Mouse (Mus musculus) myocyte (in vitro differentiated cells): ENCODE data around the gene Itga11. TPM values are rescaled to one million over a fixed set of nuclear protein-coding genes. Genes with fewer than 3 reads are reported as not detected.
A peak's percentile ranks its signal among the peaks of the same experiment; 100 is the strongest.
"Not testable (repeated sequence)": the region's sequence is repeated elsewhere in the genome, so short reads cannot be mapped to it uniquely, and the experiment has no call there.

Experiments
- H3K27me3 ChIP-seq: one replicate; pipeline ENCODE4 v1.6.1; 2011; ENCODE audit not compliant: control insufficient read depth, insufficient read depth, insufficient read length
- H3K36me3 ChIP-seq: one replicate; pipeline ENCODE4 v1.6.1; 2011; ENCODE audit not compliant: control insufficient read depth, insufficient read depth
- H3K4me2 ChIP-seq: one replicate; pipeline ENCODE4 v1.6.1; 2011; ENCODE audit warnings: low read depth, control low read depth
- H3K4me3 ChIP-seq: one replicate; pipeline ENCODE4 v1.5.1; 2011; ENCODE audit warnings: mild to moderate bottlenecking, control low read depth, moderate library complexity
- H3K79me2 ChIP-seq: one replicate; pipeline ENCODE4 v1.6.1; 2011; ENCODE audit not compliant: control insufficient read depth, insufficient read depth
- H3ac ChIP-seq: one replicate; pipeline ENCODE4 v1.6.1; 2011; ENCODE audit not compliant: control insufficient read depth, insufficient read length
- CEBPB ChIP-seq: IDR thresholded peaks from 2 replicates; pipeline ENCODE4 v1.6.1; 2011; ENCODE audit warnings: mild to moderate bottlenecking, moderate library complexity; ENCODE audit not compliant: poor library complexity, insufficient read depth, severe bottlenecking
- E2F4 ChIP-seq: IDR thresholded peaks from one replicate; pipeline ENCODE4 v1.6.1; 2011; ENCODE audit warnings: mild to moderate bottlenecking, control low read depth, moderate library complexity; ENCODE audit not compliant: insufficient read depth
- MAX ChIP-seq: IDR thresholded peaks from one replicate; pipeline ENCODE4 v1.6.1; 2011; ENCODE audit warnings: low read depth, mild to moderate bottlenecking, control low read depth
- MYOD1 ChIP-seq, 3 experiments: IDR thresholded peaks; one replicate each; pipeline ENCODE4 v1.6.1; 2011; ENCODE audit warnings: control low read depth in 2 of 3, low read depth in 2 of 3, mild to moderate bottlenecking in 2 of 3, moderate library complexity in 1 of 3; ENCODE audit not compliant: insufficient read length in 2 of 3, control insufficient read depth in 1 of 3
- MYOG ChIP-seq, 3 experiments: IDR thresholded peaks; one replicate each; pipeline ENCODE4 v1.6.1; 2011; ENCODE audit warnings: control low read depth in 2 of 3, low read depth in 2 of 3, mild to moderate bottlenecking in 2 of 3; ENCODE audit not compliant: insufficient read length in 2 of 3, control insufficient read depth in 1 of 3, insufficient read depth in 1 of 3
- POLR2A ChIP-seq: IDR thresholded peaks from one replicate; pipeline ENCODE4 v1.6.1; 2011; ENCODE audit warnings: low read depth, mild to moderate bottlenecking, control low read depth, moderate library complexity; ENCODE audit not compliant: insufficient read length
- POLR2AphosphoS2 ChIP-seq: IDR thresholded peaks from one replicate; pipeline ENCODE4 v1.6.1; 2011; ENCODE audit warnings: low read depth, control low read depth; ENCODE audit not compliant: insufficient read length
- REST ChIP-seq: IDR thresholded peaks from one replicate; pipeline ENCODE4 v1.6.1; 2011; ENCODE audit warnings: mild to moderate bottlenecking, control low read depth, moderate library complexity; ENCODE audit not compliant: insufficient read depth, insufficient read length
- SRF ChIP-seq: IDR thresholded peaks from one replicate; pipeline ENCODE4 v1.6.1; 2011; ENCODE audit warnings: low read depth; ENCODE audit not compliant: control insufficient read depth, insufficient read length
- TCF12 ChIP-seq: IDR thresholded peaks from one replicate; pipeline ENCODE4 v1.6.1; 2011; ENCODE audit warnings: mild to moderate bottlenecking, control low read depth; ENCODE audit not compliant: poor library complexity, insufficient read depth, severe bottlenecking
- TCF3 ChIP-seq: IDR thresholded peaks from one replicate; pipeline ENCODE4 v1.6.1; 2011; ENCODE audit warnings: low read depth, control low read depth; ENCODE audit not compliant: insufficient read length
- USF1 ChIP-seq: IDR thresholded peaks from one replicate; pipeline ENCODE4 v1.6.1; 2011; ENCODE audit warnings: low read depth, mild to moderate bottlenecking, control low read depth, moderate library complexity
- polyA plus RNA-seq: library from polyadenylated mRNA; unstranded; fragments of >200 nt; fragmentation: generic; extraction: Trizol; gene quantifications from one replicate; pipeline ENCODE4 v1.2.1, GENCODE M21; 2012; ENCODE audit warnings: missing spikeins

Gene Itga11
- polyA plus RNA-seq, 1 experiment: 0.54 TPM

- TF ChIP-seq POLR2A (no peak), TCF3 (no peak), USF1 (no peak), MYOG (IDR thresholded peaks at IDR 0.05; ENCODE audit: control insufficient read depth in 1 of 3, insufficient read depth in 1 of 3, insufficient read length in 2 of 3, low read depth in 2 of 3) (no peak), POLR2AphosphoS2 (no peak)
- H3ac ChIP-seq: no peak overlapping the region
- no peaks in the 10 kb centered on the region for H3K79me2 ChIP-seq
- H3K27me3 ChIP-seq: no peaks in the 10 kb centered on the region
- H3K4me3 ChIP-seq: no peak overlapping the region
- no peak overlapping the region for H3K4me2 ChIP-seq
- no peaks in the 10 kb centered on the region for H3K36me3 ChIP-seq
Observed at GRCm38 (mm10) chr9:62654336-62654735, 23.3 kb upstream of the Itga11 start.

- TF ChIP-seq MAX (no peak), POLR2AphosphoS2 (no peak), USF1 (no peak), E2F4 (no peak)
- Histone ChIP-seq H3ac (no peak overlapping the region), H3K36me3 (no peaks in the 10 kb centered on the region), H3K27me3 (no peaks in the 10 kb centered on the region), H3K4me2 (no peak overlapping the region), H3K4me3 (no peak overlapping the region), H3K79me2 (no peaks in the 10 kb centered on the region)
Observed at GRCm38 (mm10) chr9:62658016-62658415, 19.6 kb upstream of the Itga11 start.

GRCm38 (mm10) chr9:62659026-62659425, 18.6 kb upstream of the Itga11 start:
- Histone ChIP-seq H3K27me3 (no peaks in the 10 kb centered on the region), H3K4me3 (no peak overlapping the region), H3K4me2 (no peak overlapping the region), H3ac (no peak overlapping the region), H3K79me2 (no peaks in the 10 kb centered on the region), H3K36me3 (no peaks in the 10 kb centered on the region)
- TF ChIP-seq MYOD1 (IDR thresholded peaks at IDR 0.05; ENCODE audit: control insufficient read depth in 1 of 3, insufficient read length in 2 of 3, low read depth in 2 of 3): peak in 2 of 3 experiments; percentile 70 to 83
- TF ChIP-seq POLR2AphosphoS2: no peak
- peak in 1 of 3 experiments; percentile 58 for TF ChIP-seq MYOG (IDR thresholded peaks at IDR 0.05; ENCODE audit: control insufficient read depth in 1 of 3, insufficient read depth in 1 of 3, insufficient read length in 2 of 3, low read depth in 2 of 3)
- TF ChIP-seq SRF: no peak
- no peak for TF ChIP-seq POLR2A

GRCm38 (mm10) chr9:62660971-62661370, 16.7 kb upstream of the Itga11 start:
- not testable (repeated sequence) for H3K27me3 ChIP-seq, H3K36me3 ChIP-seq, H3K79me2 ChIP-seq, H3K4me3 ChIP-seq, H3ac ChIP-seq, H3K4me2 ChIP-seq

GRCm38 (mm10) chr9:62663443-62663842, 14.2 kb upstream of the Itga11 start:
- H3K27me3 ChIP-seq: no peaks in the 10 kb centered on the region
- no peak overlapping the region for H3ac ChIP-seq
- H3K4me3 ChIP-seq: no peak overlapping the region
- H3K36me3 ChIP-seq: no peaks in the 10 kb centered on the region
- no peaks in the 10 kb centered on the region for H3K79me2 ChIP-seq
- no peak for TF ChIP-seq REST
- TF ChIP-seq USF1: no peak
- TF ChIP-seq E2F4: no peak
- TF ChIP-seq MYOD1 (IDR thresholded peaks at IDR 0.05; ENCODE audit: control insufficient read depth in 1 of 3, insufficient read length in 2 of 3, low read depth in 2 of 3): no peak
- TF ChIP-seq CEBPB: no peak
- no peak for TF ChIP-seq TCF12
- TF ChIP-seq SRF: no peak
- TF ChIP-seq MYOG (IDR thresholded peaks at IDR 0.05; ENCODE audit: control insufficient read depth in 1 of 3, insufficient read depth in 1 of 3, insufficient read length in 2 of 3, low read depth in 2 of 3): no peak
- no peak for TF ChIP-seq POLR2A
- no peak for TF ChIP-seq MAX
- no peak for TF ChIP-seq POLR2AphosphoS2
- no peak for TF ChIP-seq TCF3
- H3K4me2 ChIP-seq: no peak overlapping the region

- H3K36me3 ChIP-seq: no peaks in the 10 kb centered on the region
- no peaks in the 10 kb centered on the region for H3K79me2 ChIP-seq
- no peak overlapping the region for H3K4me3 ChIP-seq
- H3ac ChIP-seq: no peak overlapping the region
- no peaks in the 10 kb centered on the region for H3K27me3 ChIP-seq
- no peak overlapping the region for H3K4me2 ChIP-seq
- TF ChIP-seq CEBPB (no peak), REST (no peak), POLR2A (no peak)
Observed at GRCm38 (mm10) chr9:62664115-62664725, 13.4 kb upstream of the Itga11 start.
